Mouse (Mus musculus): ENCODE results near the gene Fibin. TPM values are rescaled to one million over a fixed set of nuclear protein-coding genes. Genes with fewer than 3 reads are reported as not detected.
A peak's percentile ranks its signal among the peaks of the same experiment; 100 is the strongest.

Fibin gene
- polyA plus RNA-seq, 1 experiment from 2014 or later: not detected

GRCm38 (mm10) chr2:110365401-110365800 is 2.4 kb upstream of the Fibin start:
- no peak for TF ChIP-seq CTCF (IDR thresholded peaks at IDR 0.05)
- no peaks in the 10 kb centered on the region for H3K27me3 ChIP-seq
- CTCF ChIA-PET: interaction anchor here (1.5 kb wide), 1 partner anchor 18 kb away, joined by 3 read pairs; no protein-coding TSS in a partner anchor

GRCm38 (mm10) chr2:110363855-110364254 is 872 bp upstream of the Fibin start:
- TF ChIP-seq CTCF (IDR thresholded peaks at IDR 0.05): no peak
- DNase-seq (ENCODE audit: low read depth, low spot score) (no peak), ATAC-seq (no peak)
- ChIA-PET POLR2A (no interaction called here), CTCF (interaction anchor here (1.5 to 2.2 kb wide), 2 partner anchors 9 to 19 kb away, joined by 3 to 10 read pairs; no protein-coding TSS in a partner anchor)
- H3K27me3 ChIP-seq: no peaks in the 10 kb centered on the region
- in situ Hi-C loops (cut with MboI; ENCODE audit: low pct_unique_long_range_greater_than_20kb): no loop called here

More at GRCm38 (mm10) chr2:110365401-110365800, 2.4 kb upstream of the Fibin start:
- POLR2A ChIA-PET: no interaction called here
- in situ Hi-C loops (cut with MboI; ENCODE audit: low pct_unique_long_range_greater_than_20kb): no loop called here
- ATAC-seq: no peak
- DNase-seq (ENCODE audit: low read depth, low spot score): no peak

- ChIA-PET POLR2A (no interaction called here), CTCF (interaction anchor here (0.7 kb wide), 1 partner anchor 19 kb away, joined by 3 read pairs; no protein-coding TSS in a partner anchor)
- TF ChIP-seq CTCF (IDR thresholded peaks at IDR 0.05): no peak
- no peaks in the 10 kb centered on the region for H3K27me3 ChIP-seq
- DNase-seq (ENCODE audit: low read depth, low spot score): no peak
- no peak for ATAC-seq
- in situ Hi-C loops (cut with MboI; ENCODE audit: low pct_unique_long_range_greater_than_20kb): no loop called here
Measured at GRCm38 (mm10) chr2:110353302-110353970, 9.5 kb downstream of the Fibin start.

GRCm38 (mm10) chr2:110351843-110352251 is 11.1 kb downstream of the Fibin start:
- in situ Hi-C loops (cut with MboI; ENCODE audit: low pct_unique_long_range_greater_than_20kb): no loop called here
- CTCF ChIA-PET: no interaction called here
- H3K27me3 ChIP-seq: no peaks in the 10 kb centered on the region
- POLR2A ChIA-PET: no interaction called here
- no peak for DNase-seq (ENCODE audit: low read depth, low spot score)
- no peak for ATAC-seq
- no peak for TF ChIP-seq CTCF (IDR thresholded peaks at IDR 0.05)

- in situ Hi-C loops (cut with MboI; ENCODE audit: low pct_unique_long_range_greater_than_20kb): no loop called here
- ATAC-seq (no peak), DNase-seq (ENCODE audit: low read depth, low spot score) (no peak)
- CTCF ChIA-PET: no interaction called here
- no peaks in the 10 kb centered on the region for H3K27me3 ChIP-seq
- POLR2A ChIA-PET: no interaction called here
- no peak for TF ChIP-seq CTCF (IDR thresholded peaks at IDR 0.05)
Measured at GRCm38 (mm10) chr2:110351406-110351805, 11.6 kb downstream of the Fibin start.

GRCm38 (mm10) chr2:110328953-110329352 is 34.0 kb downstream of the Fibin start:
- POLR2A ChIA-PET: no interaction called here
- H3K27me3 ChIP-seq: no peaks in the 10 kb centered on the region
- in situ Hi-C loops (cut with MboI; ENCODE audit: low pct_unique_long_range_greater_than_20kb): no loop called here
- CTCF ChIA-PET: interaction anchor here (1.0 kb wide), 1 partner anchor 55 kb away, joined by 3 read pairs; no protein-coding TSS in a partner anchor
- ATAC-seq (peak; percentile 51), DNase-seq (ENCODE audit: low read depth, low spot score) (no peak)
- TF ChIP-seq CTCF (IDR thresholded peaks at IDR 0.05): no peak

GRCm38 (mm10) chr2:110319949-110320348 is 43.0 kb downstream of the Fibin start:
- no peak for DNase-seq (ENCODE audit: low read depth, low spot score)
- ATAC-seq: no peak
- POLR2A ChIA-PET: no interaction called here
- TF ChIP-seq CTCF (IDR thresholded peaks at IDR 0.05): no peak
- in situ Hi-C loops (cut with MboI; ENCODE audit: low pct_unique_long_range_greater_than_20kb): no loop called here
- CTCF ChIA-PET: interaction anchor here (0.9 to 1.5 kb wide), 3 partner anchors 11 to 117 kb away, joined by 3 to 5 read pairs (median 3); no protein-coding TSS in a partner anchor
- H3K27me3 ChIP-seq: no peaks in the 10 kb centered on the region

- in situ Hi-C loops (cut with MboI; ENCODE audit: low pct_unique_long_range_greater_than_20kb): no loop called here
- no peak for DNase-seq (ENCODE audit: low read depth, low spot score)
- no peak for TF ChIP-seq CTCF (IDR thresholded peaks at IDR 0.05)
- no peak for ATAC-seq
- H3K27me3 ChIP-seq: no peaks in the 10 kb centered on the region
- ChIA-PET CTCF (no interaction called here), POLR2A (no interaction called here)
Measured at GRCm38 (mm10) chr2:110319266-110319665, 43.7 kb downstream of the Fibin start.

GRCm38 (mm10) chr2:110318719-110319118 is 44.3 kb downstream of the Fibin start:
- TF ChIP-seq CTCF (IDR thresholded peaks at IDR 0.05): no peak
- H3K27me3 ChIP-seq: no peaks in the 10 kb centered on the region
- ATAC-seq (no peak), DNase-seq (ENCODE audit: low read depth, low spot score) (no peak)
- POLR2A ChIA-PET: no interaction called here
- CTCF ChIA-PET: no interaction called here
- in situ Hi-C loops (cut with MboI; ENCODE audit: low pct_unique_long_range_greater_than_20kb): no loop called here

GRCm38 (mm10) chr2:110316116-110316883 is 46.7 kb downstream of the Fibin start:
- TF ChIP-seq CTCF (IDR thresholded peaks at IDR 0.05): no peak
- in situ Hi-C loops (cut with MboI; ENCODE audit: low pct_unique_long_range_greater_than_20kb): no loop called here
- ChIA-PET POLR2A (no interaction called here), CTCF (no interaction called here)
- DNase-seq (ENCODE audit: low read depth, low spot score) (no peak), ATAC-seq (peak; percentile 91)
- H3K27me3 ChIP-seq: no peaks in the 10 kb centered on the region

GRCm38 (mm10) chr2:110314509-110315155 is 48.4 kb downstream of the Fibin start, which contains the start of gene Bbox1:
Gene Bbox1 (minus strand): TSS chr2:110314560.
- H3K27me3 ChIP-seq: no peaks in the 10 kb centered on the region
- POLR2A ChIA-PET: no interaction called here
- TF ChIP-seq CTCF (IDR thresholded peaks at IDR 0.05): no peak
- CTCF ChIA-PET: interaction anchor here (1.0 kb wide), 1 partner anchor 20 kb away, joined by 3 read pairs; no protein-coding TSS in a partner anchor
- ATAC-seq (no peak), DNase-seq (ENCODE audit: low read depth, low spot score) (no peak)
- in situ Hi-C loops (cut with MboI; ENCODE audit: low pct_unique_long_range_greater_than_20kb): no loop called here
